Mouse (Mus musculus): ENCODE results near the gene Ppp1r12b.

DNA sequence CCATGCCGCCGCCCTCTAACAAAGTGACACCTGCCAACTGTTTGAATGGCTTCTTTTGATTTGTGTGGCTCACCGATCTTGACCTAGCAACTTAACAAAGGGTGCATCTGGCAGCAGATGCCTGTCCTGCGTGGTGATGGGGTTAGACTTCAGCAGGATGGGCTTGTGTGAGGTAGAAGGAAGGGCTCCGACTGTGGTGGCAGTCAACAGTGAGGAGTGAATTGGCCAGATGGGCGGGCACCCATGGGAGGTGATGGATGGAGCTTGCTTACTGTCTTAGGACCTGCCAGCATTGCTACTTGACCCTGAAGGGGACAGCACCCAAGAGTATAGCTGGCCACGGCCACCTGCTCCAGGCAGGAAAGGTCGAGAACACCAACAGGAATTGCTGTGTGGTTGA lies 241.6 kb downstream of the Ppp1r12b start:
- TF ChIP-seq USF1 (IDR thresholded peaks at IDR 0.05; ENCODE audit: low read depth, low read length) (no peak), CTCF (conservative IDR thresholded peaks at IDR 0.05 in 1 of 2, IDR thresholded peaks at IDR 0.05 in 1 of 2; ENCODE audit: low read depth in 2 of 2, low read length in 2 of 2) (no peak)

Measured in CH12.LX (cell line).